ENCODE assay signal across 14 mouse cellular contexts in genomic region chr17:83654651-83655136, GRCm38 (mm10). TPM values are rescaled to one million over a fixed set of nuclear protein-coding genes. Genes with fewer than 3 reads are reported as not detected.
DNase-seq lines count a peak whose midpoint lies in the region; ATAC-seq and TF ChIP-seq lines count a peak whose summit lies in the region.
"Had no signal": no experiment of that assay in that cellular context is flagged by ENCODE, and none has a peak within 500 bp of the region (broad histone marks: within the 10 kb centered on the region; RNA-seq: fewer than 3 reads in every experiment).

No protein-coding gene starts in this region.

- 20% methylated on average over 13 of the region's 13 CpGs for WGBS in spleen, adult 2 months
- 77% methylated on average over 13 of the region's 13 CpGs for WGBS in hindbrain, embryonic 12.5 days
- 88% methylated on average over 13 of the region's 13 CpGs for WGBS in forebrain, postnatal 0 days

- H3K27me3 ChIP-seq in spleen, adult 2 months (ENCODE audit: control insufficient read depth, insufficient read depth, low read length) = no peaks in the 10 kb centered on the region
- H3K27me3 ChIP-seq in hindbrain, embryonic 12.5 days = no peaks in the 10 kb centered on the region
- H3K27me3 ChIP-seq in forebrain, postnatal 0 days (ENCODE audit: insufficient read depth, low read length) = no peaks in the 10 kb centered on the region

- peaks cover 8% of the 10 kb centered on the region; the same call in 1 of the 2 replicates for H3K4me1 ChIP-seq in spleen, adult 2 months (ENCODE audit: control insufficient read depth, insufficient read depth, insufficient read length)
- no peaks in the 10 kb centered on the region for H3K4me1 ChIP-seq in hindbrain, embryonic 12.5 days
- no peaks in the 10 kb centered on the region for H3K4me1 ChIP-seq in forebrain, postnatal 0 days (ENCODE audit: insufficient read depth)

- no peak overlapping the region for H3K9ac ChIP-seq in hindbrain, embryonic 12.5 days
- H3K9ac ChIP-seq in forebrain, postnatal 0 days = no peak overlapping the region

- H3K36me3 ChIP-seq in spleen, adult 2 months (ENCODE audit: control insufficient read depth, insufficient read depth, low read length) = no peaks in the 10 kb centered on the region
- no peaks in the 10 kb centered on the region for H3K36me3 ChIP-seq in hindbrain, embryonic 12.5 days
- no peaks in the 10 kb centered on the region for H3K36me3 ChIP-seq in forebrain, postnatal 0 days (ENCODE audit: insufficient read depth)

- DNase-seq in adrenal gland, adult (ENCODE audit: inconsistent age in 2 of 2, low spot score in 1 of 2) = peak; percentile 16 to 58
- no peak for DNase-seq in adrenal gland, postnatal 36 days
- peak; percentile 37 to 78 for DNase-seq in spleen, adult 2 months (ENCODE audit: low read depth in 1 of 2, low spot score in 2 of 2)
- no peak for DNase-seq in spleen, postnatal 10 days (ENCODE audit: low spot score in 2 of 2)
- no peak for DNase-seq in layer of hippocampus, adult 2 months (ENCODE audit: low spot score in 2 of 2)
- no peak for DNase-seq in forebrain, postnatal 0 days
- DNase-seq: cerebellum, adult 11 months; heart, postnatal 36 days; kidney, postnatal 25 days; right cerebral cortex, adult 18-20 months had no signal

- H3K27ac ChIP-seq in spleen, adult 2 months (ENCODE audit: insufficient read depth, low read length) = peak overlapping the region; percentile 59
- no peak overlapping the region for H3K27ac ChIP-seq in layer of hippocampus, adult 2 months
- H3K27ac ChIP-seq in hindbrain, embryonic 12.5 days = no peak overlapping the region
- H3K27ac ChIP-seq in forebrain, postnatal 0 days (ENCODE audit: low read depth, low read length) = no peak overlapping the region

- no peak; the same call in 1 of the 2 replicates for TF ChIP-seq POLR2A in spleen, adult 2 months (IDR thresholded peaks at IDR 0.05; ENCODE audit: low read depth, low read length)

- no peak for TF ChIP-seq CTCF in spleen, adult 2 months (IDR thresholded peaks at IDR 0.05; ENCODE audit: extremely low read depth, insufficient read depth, insufficient read length, insufficient replicate concordance)
- no peak for TF ChIP-seq CTCF in layer of hippocampus, adult 2 months (conservative IDR thresholded peaks at IDR 0.05)
- no peak for TF ChIP-seq CTCF in forebrain, postnatal 0 days (IDR thresholded peaks at IDR 0.05; ENCODE audit: low read depth)

- no peak overlapping the region for H3K4me3 ChIP-seq in spleen, adult 2 months (ENCODE audit: extremely low read depth, insufficient read depth, insufficient read length)
- no peak overlapping the region for H3K4me3 ChIP-seq in layer of hippocampus, adult 2 months
- H3K4me3 ChIP-seq in hindbrain, embryonic 12.5 days = no peak overlapping the region
- H3K4me3 ChIP-seq in forebrain, postnatal 0 days (ENCODE audit: low read depth, low read length) = no peak overlapping the region

- peak; percentile 89 for ATAC-seq in megakaryocyte, adult 5-6 weeks (ENCODE audit: poor library complexity, severe bottlenecking)
- ATAC-seq in hindbrain, embryonic 12.5 days (ENCODE audit: low FRiP score) = no peak
- ATAC-seq in forebrain, postnatal 0 days = no peak

- H3K4me2 ChIP-seq in hindbrain, embryonic 12.5 days (replicated peaks) = no peak overlapping the region
- no peak overlapping the region for H3K4me2 ChIP-seq in forebrain, postnatal 0 days (ENCODE audit: low read depth)

- H3K9me3 ChIP-seq in hindbrain, embryonic 12.5 days (replicated peaks) = no peaks in the 10 kb centered on the region
- no peaks in the 10 kb centered on the region for H3K9me3 ChIP-seq in forebrain, postnatal 0 days (ENCODE audit: low read length)

RNA-seq across cellular contexts. Expression of gene Kcng3, which starts 23.0 kb away (rescaled TPM):
- total RNA-seq in adrenal gland, postnatal 36 days (2021) = 10 to 100 TPM; 11.7 to 18.2 TPM
- 0.51 and 0.79 TPM in 2 replicates for polyA plus RNA-seq in spleen, adult 2 months (2012; rRNA removed)
- total RNA-seq in megakaryocyte, adult 5-6 weeks (2015) = 0.16 TPM in 1 of 2 replicates, not detected in the other
- total RNA-seq in megakaryocyte, adult 5-6 weeks (2017) = not detected in 2 replicates
- 10 to 100 TPM in 1 of 2 experiments, 1 to 10 TPM in 1; 9.7 to 11.7 TPM for total RNA-seq in layer of hippocampus, adult 2 months (2021)
- 0.09 and 0.14 TPM in 2 replicates for polyA plus RNA-seq in hindbrain, embryonic 12.5 days (2016; fragmentation: Nextera tagmentation; extraction: Ambion mirVana)
- 2.5 and 3.1 TPM in 2 replicates for total RNA-seq in forebrain, postnatal 0 days (2014; rRNA removed)
- polyA plus RNA-seq in forebrain, postnatal 0 days (2015; fragmentation: Nextera tagmentation; extraction: Ambion mirVana) = 0.05 TPM in 1 of 2 replicates, not detected in the other
- polyA plus RNA-seq: embryonic facial prominence, embryonic 14.5 days; limb, embryonic 11.5 days had no signal

RNA-seq across cellular contexts. Expression of gene Mta3, which starts 51.3 kb away (rescaled TPM):
- total RNA-seq in adrenal gland, postnatal 36 days (2021) = 10 to 100 TPM; 73.9 to 75.6 TPM
- 30.5 and 45.5 TPM in 2 replicates for polyA plus RNA-seq in spleen, adult 2 months (2012; rRNA removed)
- 79.2 and 84.9 TPM in 2 replicates for total RNA-seq in megakaryocyte, adult 5-6 weeks (2015)
- total RNA-seq in megakaryocyte, adult 5-6 weeks (2017) = 65.7 and 74.1 TPM in 2 replicates
- 100 to 1,000 TPM in 1 of 2 experiments, 10 to 100 TPM in 1; 96.9 to 102 TPM for total RNA-seq in layer of hippocampus, adult 2 months (2021)
- polyA plus RNA-seq in hindbrain, embryonic 12.5 days (2016; fragmentation: Nextera tagmentation; extraction: Ambion mirVana) = 43.4 and 46.4 TPM in 2 replicates
- 38.9 and 47.5 TPM in 2 replicates for total RNA-seq in forebrain, postnatal 0 days (2014; rRNA removed)
- 28.0 and 35.7 TPM in 2 replicates for polyA plus RNA-seq in forebrain, postnatal 0 days (2015; fragmentation: Nextera tagmentation; extraction: Ambion mirVana)

Comparison
In these comparisons a context has a peak if more than half of its experiments do, and no peak if none do; other contexts are left out.
1. DNase-seq: peak in adrenal gland, adult (2 of 2) and spleen, adult 2 months (2 of 2); none in adrenal gland, postnatal 36 days (0 of 2), spleen, postnatal 10 days (0 of 2), layer of hippocampus, adult 2 months (0 of 2) and forebrain, postnatal 0 days (single experiment).